Mouse (Mus musculus): Measurements from ENCODE around the gene Plaa.

Gene Plaa

DNA sequence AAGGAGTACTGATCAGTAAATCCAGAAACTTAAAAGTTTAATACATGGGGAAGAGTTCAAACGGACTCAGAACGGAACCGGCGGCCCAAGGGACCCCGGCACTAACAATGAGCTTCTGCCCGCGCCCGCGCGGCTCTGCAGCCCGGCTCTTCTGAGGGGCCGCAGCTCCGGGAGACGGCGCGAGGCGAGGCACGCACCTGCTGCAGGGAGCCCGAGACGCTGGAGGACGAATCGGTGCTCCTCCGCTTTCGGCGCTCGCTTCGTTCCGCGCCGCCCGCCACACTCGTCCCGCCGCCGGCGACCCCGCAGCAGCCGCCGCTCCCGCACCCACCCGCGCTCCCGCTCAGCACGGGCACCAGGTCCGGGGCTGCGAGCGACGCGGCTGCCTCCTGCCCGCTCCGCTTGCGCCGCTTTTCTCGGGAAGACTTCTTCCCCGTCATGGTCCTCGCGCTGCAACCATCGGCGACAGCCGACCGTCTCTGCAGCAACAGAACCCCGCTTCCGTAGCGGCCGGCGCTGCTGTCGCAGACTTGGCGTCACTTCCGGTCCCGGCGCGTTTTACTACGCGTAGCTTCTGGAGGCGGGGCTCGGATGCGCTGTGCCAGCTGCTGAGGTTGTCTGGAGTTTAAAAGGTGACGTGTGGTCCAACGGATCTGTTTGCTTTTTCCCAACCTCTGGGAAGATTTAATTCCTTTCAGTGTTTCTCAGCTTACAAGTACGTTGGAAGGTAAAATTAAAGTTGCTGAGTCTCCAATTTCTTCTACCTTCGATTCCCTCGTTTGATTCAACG, 46.6 kb downstream of the Plaa start, which contains the start of the genes Gm10306 and Caap1:
Gene Gm10306, plus strand, starts transcription at position 282 of the 790 bp plus-strand sequence.
Gene Caap1, minus strand, starts transcription at position 532 of the 790 bp plus-strand sequence.
- peak; percentile 84 to 90 for DNase-seq (ENCODE audit: low spot score in 2 of 2)

DNA sequence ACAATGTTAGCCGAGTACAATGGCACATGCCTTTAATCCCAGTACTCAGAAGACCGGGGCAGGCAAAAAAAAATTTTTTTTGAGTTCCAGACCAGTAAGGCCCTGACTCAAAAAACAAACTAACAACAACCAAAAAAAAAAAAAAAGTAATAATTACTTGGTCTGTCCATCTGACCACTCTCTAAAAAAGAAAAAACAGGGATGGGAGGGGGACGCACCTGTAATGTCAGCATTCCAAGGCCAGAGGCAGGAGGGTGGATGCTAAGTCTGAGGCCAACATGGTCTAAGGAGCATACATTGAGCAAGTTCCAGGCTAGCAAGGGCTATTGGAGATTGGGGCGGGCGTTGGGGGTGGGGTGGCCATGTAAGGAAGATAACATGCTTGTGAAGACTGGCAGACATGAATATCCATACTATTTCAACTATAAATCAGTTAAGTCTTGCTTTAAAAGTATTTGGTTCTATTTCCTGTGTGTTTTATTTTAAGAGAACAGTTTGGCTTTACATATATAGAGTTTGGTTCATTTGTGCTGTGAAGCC, 48.0 kb downstream of the Plaa start:
- no peak for DNase-seq (ENCODE audit: low spot score in 2 of 2)

DNA sequence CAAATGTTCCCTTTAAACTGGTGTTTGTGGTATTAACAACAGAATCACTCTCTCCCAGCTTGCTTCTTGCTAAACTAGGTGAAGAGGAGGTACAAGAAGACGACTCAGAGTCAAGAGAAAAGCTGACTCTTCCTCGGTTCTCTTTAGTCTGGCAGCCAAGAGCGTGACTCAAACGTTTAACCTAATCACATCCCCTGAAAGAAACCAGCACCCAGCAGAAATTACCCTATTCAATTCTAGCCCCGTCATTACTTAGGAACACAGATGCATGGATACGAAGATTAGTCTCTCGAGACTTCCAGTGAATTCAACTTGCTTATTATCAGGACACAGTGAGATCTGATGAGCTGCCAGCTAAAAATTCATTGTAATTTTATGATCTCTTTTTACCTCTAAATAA, 58.7 kb downstream of the Plaa start:
- DNase-seq (ENCODE audit: low spot score in 2 of 2), result no peak

DNA sequence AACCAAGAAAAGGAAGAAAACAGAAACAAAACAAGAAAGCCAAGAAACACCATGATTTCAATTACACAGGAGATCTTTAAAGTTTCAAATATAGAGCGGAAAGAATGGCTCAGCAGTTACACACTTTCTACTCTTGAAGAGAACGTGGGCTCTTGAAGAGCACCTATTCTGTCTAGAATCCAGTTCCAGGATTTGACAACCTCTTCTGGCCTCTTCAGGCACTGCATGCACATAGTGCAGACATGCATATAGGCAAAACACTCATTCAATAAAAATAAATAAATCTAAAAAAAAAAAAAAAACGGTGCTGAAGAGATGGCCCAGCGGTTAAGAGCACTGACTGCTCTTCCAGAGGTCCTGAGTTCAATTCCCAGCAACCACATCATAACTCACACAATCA, 60.0 kb downstream of the Plaa start:
- DNase-seq (ENCODE audit: low spot score in 2 of 2), result no peak

DNA sequence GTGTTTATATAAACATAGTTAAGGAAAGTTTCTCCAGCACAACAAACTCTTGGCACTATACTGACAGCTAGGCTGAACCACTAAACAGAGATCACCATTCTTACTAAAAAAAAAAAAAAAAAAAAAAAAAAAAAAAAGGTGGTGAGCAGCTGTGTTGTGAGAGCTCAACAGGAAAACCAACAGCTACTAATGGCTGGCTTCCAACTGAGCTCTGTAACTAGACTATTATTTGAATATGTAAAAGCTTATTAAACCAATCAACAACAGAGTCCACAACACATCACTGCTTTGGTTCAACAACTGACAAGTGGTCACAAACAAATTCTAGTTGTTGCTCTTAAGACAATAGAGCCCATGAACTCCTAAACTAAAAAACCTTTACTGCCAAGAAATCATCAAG, 69.8 kb downstream of the Plaa start:
- DNase-seq (ENCODE audit: low spot score in 2 of 2), result no peak

DNA sequence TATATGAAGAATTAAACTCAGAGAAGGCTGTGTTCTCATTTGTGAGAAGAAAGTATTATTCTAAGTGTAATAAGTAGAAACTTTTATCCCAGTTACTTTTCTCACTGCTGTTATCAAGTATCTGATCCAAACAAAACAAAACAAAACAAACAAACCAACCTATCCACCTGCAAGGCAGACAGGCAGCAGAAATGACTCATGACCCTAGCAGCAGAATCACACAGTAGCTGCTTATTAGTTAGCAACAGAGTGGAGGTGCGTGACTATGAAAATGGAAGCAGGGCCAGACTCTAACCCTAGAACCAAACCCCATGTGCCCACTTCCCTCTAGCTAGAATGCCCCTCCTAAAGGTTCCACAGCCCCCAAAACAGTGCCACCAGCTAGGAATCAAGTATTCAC, 73.6 kb downstream of the Plaa start:
- DNase-seq (ENCODE audit: low spot score in 2 of 2), result no peak

DNA sequence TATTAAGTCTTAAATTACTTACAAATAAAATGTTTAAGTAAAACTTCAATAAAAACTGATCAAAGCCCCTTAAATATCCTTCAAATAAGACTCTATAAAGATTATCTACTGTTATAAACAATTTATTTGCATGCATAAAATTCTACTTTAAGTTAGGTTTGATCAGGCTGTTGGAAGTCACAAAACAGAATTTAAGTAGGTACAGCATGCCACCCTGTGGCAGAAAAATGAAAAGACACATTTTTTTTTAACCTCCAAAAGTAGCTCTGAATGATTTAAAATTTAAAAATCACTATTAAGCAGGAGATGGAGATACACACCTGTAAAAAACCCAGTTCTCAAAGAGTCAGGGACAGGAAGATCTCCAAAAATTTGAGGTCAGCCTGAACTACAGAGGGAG, 79.7 kb downstream of the Plaa start:
- no peak for DNase-seq (ENCODE audit: low spot score in 2 of 2)

DNA sequence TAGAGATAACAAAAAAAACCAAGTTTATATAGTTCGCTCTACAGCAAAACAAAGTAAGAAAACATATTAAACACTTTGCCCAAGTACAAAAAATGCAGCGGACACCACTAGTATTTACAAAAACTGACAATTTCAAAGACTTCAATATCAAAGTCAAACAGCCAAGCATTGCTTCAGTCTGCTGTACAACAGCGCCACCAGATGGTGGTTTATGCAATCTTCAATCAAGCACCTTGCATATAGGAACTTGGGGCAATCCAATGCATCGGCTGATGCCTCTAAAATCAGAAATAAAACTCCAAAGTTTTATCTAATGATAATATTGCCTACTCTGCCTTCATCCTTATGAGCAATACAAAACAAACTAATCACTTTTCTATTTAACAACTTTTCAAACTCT, 85.4 kb downstream of the Plaa start:
- peak; percentile 15 to 47 for DNase-seq (ENCODE audit: low spot score in 2 of 2)
